Mouse (Mus musculus) brain, embryonic 18.5 days (tissue): ENCODE measurements at regions not wholly inside any gene's neighbourhood (a gene's known extent, or its start where the extent isn't known, plus 50 kb on each side); places are given as distances from the start of the nearest gene placed in this dataset.
A peak's percentile ranks its signal among the peaks of the same experiment; 100 is the strongest.
"Not testable (repeated sequence)": the region's sequence is repeated elsewhere in the genome, so short reads cannot be mapped to it uniquely, and the experiment has no call there.

ENCODE experiments used
- DNase-seq: peaks from one replicate; pipeline ENCODE4 v3.0.0-alpha.2; 2012; ENCODE audit warnings: low read depth, low spot score

GRCm38 (mm10) chr5:14309981-14310380, 204.7 kb upstream of the Pclo start:
- no peak for DNase-seq

GRCm38 (mm10) chr5:14311729-14312128, 203.0 kb upstream of the Pclo start:
- no peak for DNase-seq

- no peak for DNase-seq
Observed at GRCm38 (mm10) chr5:14320216-14320615, 194.5 kb upstream of the Pclo start.

DNA sequence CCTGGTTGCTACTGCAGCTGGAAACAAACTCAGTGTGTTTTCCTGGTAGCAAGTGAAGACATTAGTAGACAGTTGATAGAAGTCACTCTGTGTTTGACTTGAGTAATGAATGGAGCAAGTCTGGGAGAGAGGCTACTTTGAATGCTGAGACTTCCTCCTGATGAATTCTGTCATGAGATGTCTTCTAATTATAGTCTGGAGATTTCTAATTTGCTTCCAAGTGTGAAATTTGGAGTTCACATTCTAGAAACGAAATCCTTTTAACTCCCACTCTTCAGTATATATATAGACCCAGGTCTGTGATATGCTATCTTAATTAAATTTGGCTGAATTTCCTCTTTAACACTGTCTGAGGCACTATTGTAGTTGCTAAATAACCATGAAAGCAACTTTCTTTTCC, 192.7 kb upstream of the Pclo start:
- DNase-seq = no peak

DNA sequence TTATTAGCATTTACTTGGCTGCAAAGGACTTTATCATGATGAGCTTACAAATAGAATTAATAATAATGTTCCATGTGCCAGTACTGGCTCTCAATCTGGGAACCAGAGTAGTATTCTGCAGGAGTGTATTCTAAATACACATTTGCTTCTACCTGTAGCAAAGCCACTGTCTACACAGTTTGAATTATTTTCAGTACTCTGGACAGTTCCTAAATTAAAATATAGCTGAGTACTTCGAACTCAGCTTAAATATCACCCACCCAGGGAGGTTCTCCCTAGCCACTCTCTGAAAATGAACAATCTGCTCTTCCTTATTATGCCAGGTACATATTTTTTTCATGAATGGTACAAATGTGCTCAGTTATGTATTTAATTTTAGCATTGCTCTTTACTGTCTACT, 154.3 kb upstream of the Pclo start:
- DNase-seq = no peak

GRCm38 (mm10) chr5:14389184-14389890, 125.4 kb upstream of the Pclo start:
- DNase-seq = peak; percentile 8

DNA sequence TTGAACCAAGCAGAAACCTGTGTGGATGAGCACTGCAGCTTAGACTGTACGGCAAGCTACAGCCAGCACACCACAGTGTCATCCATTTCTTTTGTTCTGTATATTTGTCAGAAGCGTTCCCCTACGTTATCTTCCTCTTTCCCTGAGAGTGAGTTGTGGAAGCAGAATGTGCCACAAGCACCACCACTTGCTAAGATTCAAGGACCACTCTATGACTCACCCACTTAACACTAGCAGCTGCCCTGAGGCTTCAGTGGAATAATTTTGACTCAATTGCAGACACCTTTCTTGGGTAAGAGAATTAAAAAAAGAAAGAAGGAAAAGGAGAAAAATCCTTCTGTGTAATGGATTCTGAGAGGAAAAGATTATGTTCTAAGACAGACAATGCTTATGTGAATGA, 122.9 kb upstream of the Pclo start:
- no peak for DNase-seq

DNA sequence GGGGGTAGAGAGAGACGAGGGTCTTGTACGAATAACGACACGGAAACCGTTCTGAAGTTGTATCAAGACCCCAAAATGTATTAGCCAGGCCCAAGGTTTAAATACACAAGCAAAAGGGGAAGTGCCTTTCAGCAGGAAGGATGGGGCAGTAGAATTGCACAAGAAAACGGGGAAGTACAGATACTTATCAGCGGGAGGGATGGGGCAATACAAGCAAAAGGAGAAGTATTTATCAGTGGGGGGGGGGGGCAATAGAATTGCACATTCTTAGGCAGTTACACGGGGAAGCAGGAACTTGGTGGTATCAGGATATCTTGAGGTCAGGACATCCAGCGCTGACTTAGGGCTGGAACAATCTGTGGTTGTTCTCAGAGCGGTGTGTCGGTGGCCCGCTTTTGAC, 111.3 kb upstream of the Pclo start:
- not testable (repeated sequence) for DNase-seq

DNA sequence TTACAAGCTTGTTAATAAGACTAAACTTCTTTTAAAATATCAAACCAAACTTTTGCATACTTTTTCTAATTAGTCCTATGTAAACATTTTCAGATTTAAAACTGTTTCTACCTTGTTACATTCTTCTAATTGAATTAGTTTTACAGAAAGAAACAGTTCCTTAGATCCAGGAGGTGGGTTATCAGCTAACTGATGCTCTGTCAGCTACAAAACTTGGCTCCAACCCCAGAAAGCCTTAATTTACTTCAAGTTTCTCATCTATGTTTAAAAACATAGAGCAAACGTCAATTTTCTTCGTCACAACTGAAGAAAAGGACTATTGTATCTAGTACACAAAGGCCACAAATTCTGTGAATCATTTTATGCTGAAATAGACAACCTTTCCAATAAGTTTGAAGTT, 110.4 kb upstream of the Pclo start:
- no peak for DNase-seq

- DNase-seq = no peak
Observed at GRCm38 (mm10) chr5:14415234-14415862, 99.4 kb upstream of the Pclo start.

- DNase-seq = no peak
Observed at GRCm38 (mm10) chr5:14453082-14453481, 61.6 kb upstream of the Pclo start.
